Mouse (Mus musculus): ENCODE measurements around the gene Baz2a.

DNA sequence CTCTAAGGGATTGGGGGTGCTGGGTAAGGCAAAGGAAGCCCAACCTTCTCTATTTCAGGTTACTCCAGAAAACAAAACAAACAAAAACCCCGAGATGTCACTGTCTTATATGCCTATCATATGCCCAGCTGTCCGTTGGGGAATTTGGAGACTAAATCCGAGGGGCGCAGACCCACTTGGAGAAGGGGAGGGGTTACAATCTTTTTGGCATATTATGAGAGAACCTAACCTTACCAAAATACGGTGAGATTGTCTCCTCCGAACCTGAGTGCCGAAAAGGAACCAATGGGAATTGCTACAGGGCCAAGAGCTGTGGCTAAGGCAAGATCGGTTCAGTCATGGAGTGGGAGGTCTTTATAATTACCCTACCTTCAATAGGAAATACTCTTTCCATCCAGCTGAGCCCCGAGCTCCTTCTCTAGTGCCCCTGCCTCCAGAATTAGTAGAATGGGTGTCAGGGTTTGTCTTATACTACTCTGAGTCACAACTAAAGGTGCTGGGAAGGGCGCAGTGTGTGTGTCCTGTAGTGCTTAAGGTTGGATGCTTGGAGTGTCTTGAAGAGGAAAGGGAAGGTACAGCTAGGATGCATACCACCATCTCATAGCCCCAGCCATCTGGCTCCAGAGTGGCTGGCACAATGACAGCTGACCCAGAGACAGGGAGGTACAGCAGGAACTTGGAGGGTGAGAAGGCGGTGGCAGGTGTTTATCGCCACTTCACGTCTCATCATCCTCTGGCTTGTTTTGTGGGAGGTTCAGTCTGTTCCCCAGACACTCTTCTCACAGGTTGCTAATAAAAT, 2.3 kb downstream of the Baz2a start:
- TF ChIP-seq GATA1 (IDR thresholded peaks at IDR 0.05; ENCODE audit: low read length): no peak
- TF ChIP-seq TAL1 (IDR thresholded peaks at IDR 0.05; ENCODE audit: low read length): peak; percentile 51; the same call in 2 of the 3 replicates

Data from erythroblast, embryonic 14.5 days (primary cell).